9 mouse cellular contexts compared by ENCODE assay signal in genomic region chr17:35484066-35484465, GRCm38 (mm10). TPM values are rescaled to one million over a fixed set of nuclear protein-coding genes. Genes with fewer than 3 reads are reported as not detected.
DNase-seq lines count a peak whose midpoint lies in the region; ATAC-seq and TF ChIP-seq lines count a peak whose summit lies in the region.
"Had no signal": no experiment of that assay in that cellular context is flagged by ENCODE, and none has a peak within 500 bp of the region (broad histone marks: within the 10 kb centered on the region; RNA-seq: fewer than 3 reads in every experiment).

No protein-coding gene starts in this region.

- no peaks in the 10 kb centered on the region for H3K27me3 ChIP-seq in small intestine, adult 2 months (ENCODE audit: control insufficient read depth, insufficient read depth, low read length)
- H3K27me3 ChIP-seq: stomach, embryonic 15.5 days had no signal

- peak; percentile 71 for DNase-seq in 416B (ENCODE audit: low read depth)
- DNase-seq in CD4-positive helper T cell, adult 2 months (ENCODE audit: low read depth, low spot score), result peak; percentile 66
- peak; percentile 49 for DNase-seq in brain, adult 2 months (ENCODE audit: low read depth, low spot score)
- peak; percentile 42 to 82 for DNase-seq in kidney, postnatal 36 days
- peak; percentile 61 for DNase-seq in lung, postnatal 10 days

- WGBS in small intestine, adult 2 months, result 2% methylated on average over 9 of the region's 9 CpGs

- H3K4me1 ChIP-seq in small intestine, adult 2 months (ENCODE audit: control insufficient read depth, insufficient read depth, insufficient read length, low read length), result no peaks in the 10 kb centered on the region
- H3K4me1 ChIP-seq: stomach, embryonic 15.5 days had no signal

- H3K4me3 ChIP-seq in small intestine, adult 2 months (ENCODE audit: low read depth, low read length), result no peak overlapping the region
- H3K4me3 ChIP-seq: stomach, embryonic 15.5 days had no signal

- no peak overlapping the region for H3K27ac ChIP-seq in small intestine, adult 2 months (ENCODE audit: insufficient read depth, low read depth, low read length)
- H3K27ac ChIP-seq: stomach, embryonic 15.5 days had no signal

- no peaks in the 10 kb centered on the region for H3K36me3 ChIP-seq in small intestine, adult 2 months (ENCODE audit: control insufficient read depth, insufficient read depth, low read length)
- H3K36me3 ChIP-seq: stomach, embryonic 15.5 days had no signal

- peak; percentile 95 for TF ChIP-seq CTCF in small intestine, adult 2 months (IDR thresholded peaks at IDR 0.05; ENCODE audit: extremely low read depth, insufficient read length, insufficient replicate concordance, low read depth, low read length)

- no peak for TF ChIP-seq POLR2A in small intestine, adult 2 months (IDR thresholded peaks at IDR 0.05; ENCODE audit: low read depth, low read length)

- ATAC-seq in frontal cortex, adult (ENCODE audit: low TSS enrichment), result peak; percentile 72

RNA-seq across cellular contexts. Expression of gene H2-Q10, which starts 14.2 kb away (rescaled TPM):
- 8.5 and 12.0 TPM in 2 replicates for polyA plus RNA-seq in small intestine, adult 2 months (2012; rRNA removed)

RNA-seq across cellular contexts. Expression of gene Pou5f1, which starts 21.8 kb away (rescaled TPM):
- not detected in 2 replicates for polyA plus RNA-seq in small intestine, adult 2 months (2012; rRNA removed)
- polyA plus RNA-seq: heart, embryonic 16.5 days; stomach, embryonic 15.5 days had no signal

RNA-seq across cellular contexts. Expression of gene Tcf19, which starts 32.6 kb away (rescaled TPM):
- polyA plus RNA-seq in small intestine, adult 2 months (2012; rRNA removed), result 7.3 and 8.1 TPM in 2 replicates

RNA-seq across cellular contexts. Expression of gene Cchcr1, which starts 32.8 kb away (rescaled TPM):
- 3.2 and 3.5 TPM in 2 replicates for polyA plus RNA-seq in small intestine, adult 2 months (2012; rRNA removed)

RNA-seq across cellular contexts. Expression of gene H2-Q7, which starts 45.1 kb away (rescaled TPM):
- polyA plus RNA-seq in small intestine, adult 2 months (2012; rRNA removed), result 74.1 and 186 TPM in 2 replicates
